Mouse (Mus musculus) myocyte (in vitro differentiated cells): ENCODE data around the gene Rad51b. TPM values are rescaled to one million over a fixed set of nuclear protein-coding genes. Genes with fewer than 3 reads are reported as not detected.

Experiments used
- H3K27me3 ChIP-seq: one replicate; pipeline ENCODE4 v1.6.1; 2011; ENCODE audit not compliant: control insufficient read depth, insufficient read depth, insufficient read length
- H3K36me3 ChIP-seq: one replicate; pipeline ENCODE4 v1.6.1; 2011; ENCODE audit not compliant: control insufficient read depth, insufficient read depth
- H3K4me2 ChIP-seq: one replicate; pipeline ENCODE4 v1.6.1; 2011; ENCODE audit warnings: low read depth, control low read depth
- H3K4me3 ChIP-seq: one replicate; pipeline ENCODE4 v1.5.1; 2011; ENCODE audit warnings: mild to moderate bottlenecking, control low read depth, moderate library complexity
- H3K79me2 ChIP-seq: one replicate; pipeline ENCODE4 v1.6.1; 2011; ENCODE audit not compliant: control insufficient read depth, insufficient read depth
- H3ac ChIP-seq: one replicate; pipeline ENCODE4 v1.6.1; 2011; ENCODE audit not compliant: control insufficient read depth, insufficient read length
- CEBPB ChIP-seq: IDR thresholded peaks from 2 replicates; pipeline ENCODE4 v1.6.1; 2011; ENCODE audit warnings: mild to moderate bottlenecking, moderate library complexity; ENCODE audit not compliant: poor library complexity, insufficient read depth, severe bottlenecking
- E2F4 ChIP-seq: IDR thresholded peaks from one replicate; pipeline ENCODE4 v1.6.1; 2011; ENCODE audit warnings: mild to moderate bottlenecking, control low read depth, moderate library complexity; ENCODE audit not compliant: insufficient read depth
- MAX ChIP-seq: IDR thresholded peaks from one replicate; pipeline ENCODE4 v1.6.1; 2011; ENCODE audit warnings: low read depth, mild to moderate bottlenecking, control low read depth
- MYOD1 ChIP-seq, 3 experiments: IDR thresholded peaks; one replicate each; pipeline ENCODE4 v1.6.1; 2011; ENCODE audit warnings: control low read depth in 2 of 3, low read depth in 2 of 3, mild to moderate bottlenecking in 2 of 3, moderate library complexity in 1 of 3; ENCODE audit not compliant: insufficient read length in 2 of 3, control insufficient read depth in 1 of 3
- MYOG ChIP-seq, 3 experiments: IDR thresholded peaks; one replicate each; pipeline ENCODE4 v1.6.1; 2011; ENCODE audit warnings: control low read depth in 2 of 3, low read depth in 2 of 3, mild to moderate bottlenecking in 2 of 3; ENCODE audit not compliant: insufficient read length in 2 of 3, control insufficient read depth in 1 of 3, insufficient read depth in 1 of 3
- POLR2A ChIP-seq: IDR thresholded peaks from one replicate; pipeline ENCODE4 v1.6.1; 2011; ENCODE audit warnings: low read depth, mild to moderate bottlenecking, control low read depth, moderate library complexity; ENCODE audit not compliant: insufficient read length
- POLR2AphosphoS2 ChIP-seq: IDR thresholded peaks from one replicate; pipeline ENCODE4 v1.6.1; 2011; ENCODE audit warnings: low read depth, control low read depth; ENCODE audit not compliant: insufficient read length
- REST ChIP-seq: IDR thresholded peaks from one replicate; pipeline ENCODE4 v1.6.1; 2011; ENCODE audit warnings: mild to moderate bottlenecking, control low read depth, moderate library complexity; ENCODE audit not compliant: insufficient read depth, insufficient read length
- SRF ChIP-seq: IDR thresholded peaks from one replicate; pipeline ENCODE4 v1.6.1; 2011; ENCODE audit warnings: low read depth; ENCODE audit not compliant: control insufficient read depth, insufficient read length
- TCF12 ChIP-seq: IDR thresholded peaks from one replicate; pipeline ENCODE4 v1.6.1; 2011; ENCODE audit warnings: mild to moderate bottlenecking, control low read depth; ENCODE audit not compliant: poor library complexity, insufficient read depth, severe bottlenecking
- TCF3 ChIP-seq: IDR thresholded peaks from one replicate; pipeline ENCODE4 v1.6.1; 2011; ENCODE audit warnings: low read depth, control low read depth; ENCODE audit not compliant: insufficient read length
- USF1 ChIP-seq: IDR thresholded peaks from one replicate; pipeline ENCODE4 v1.6.1; 2011; ENCODE audit warnings: low read depth, mild to moderate bottlenecking, control low read depth, moderate library complexity
- polyA plus RNA-seq: library from polyadenylated mRNA; unstranded; fragments of >200 nt; fragmentation: generic; extraction: Trizol; gene quantifications from one replicate; pipeline ENCODE4 v1.2.1, GENCODE M21; 2012; ENCODE audit warnings: missing spikeins

The Rad51b gene
- polyA plus RNA-seq, 1 experiment = 1.8 TPM

- Histone ChIP-seq H3ac (no peak overlapping the region), H3K4me3 (no peak overlapping the region), H3K79me2 (no peaks in the 10 kb centered on the region), H3K4me2 (peak overlapping the region; percentile 76), H3K27me3 (no peaks in the 10 kb centered on the region), H3K36me3 (no peaks in the 10 kb centered on the region)
- TF ChIP-seq REST (no peak), TCF3 (no peak), MYOD1 (IDR thresholded peaks at IDR 0.05; ENCODE audit: control insufficient read depth in 1 of 3, insufficient read length in 2 of 3, low read depth in 2 of 3) (no peak), USF1 (peak; percentile 38), MYOG (IDR thresholded peaks at IDR 0.05; ENCODE audit: control insufficient read depth in 1 of 3, insufficient read depth in 1 of 3, insufficient read length in 2 of 3, low read depth in 2 of 3) (no peak), MAX (no peak), E2F4 (no peak), CEBPB (0 out of 2 replicates have a peak, but pooled peaks have one; percentile 40), POLR2A (no peak), POLR2AphosphoS2 (no peak), TCF12 (no peak), SRF (no peak)
Measured at GRCm38 (mm10) chr12:79352086-79352741, 55.1 kb downstream of the Rad51b start.

GRCm38 (mm10) chr12:79352742-79353114 is 55.6 kb downstream of the Rad51b start:
- Histone ChIP-seq H3K4me3 (no peak overlapping the region), H3K79me2 (no peaks in the 10 kb centered on the region), H3K36me3 (no peaks in the 10 kb centered on the region), H3K27me3 (no peaks in the 10 kb centered on the region), H3K4me2 (peak overlapping the region; percentile 76), H3ac (no peak overlapping the region)
- TF ChIP-seq TCF12 = no peak
- TF ChIP-seq USF1 = no peak
- no peak for TF ChIP-seq POLR2A
- no peak for TF ChIP-seq MYOG (IDR thresholded peaks at IDR 0.05; ENCODE audit: control insufficient read depth in 1 of 3, insufficient read depth in 1 of 3, insufficient read length in 2 of 3, low read depth in 2 of 3)
- no peak for TF ChIP-seq TCF3
- no peak for TF ChIP-seq REST
- TF ChIP-seq MAX = no peak
- no peak for TF ChIP-seq POLR2AphosphoS2
- TF ChIP-seq SRF = no peak
- no peak for TF ChIP-seq E2F4

DNA sequence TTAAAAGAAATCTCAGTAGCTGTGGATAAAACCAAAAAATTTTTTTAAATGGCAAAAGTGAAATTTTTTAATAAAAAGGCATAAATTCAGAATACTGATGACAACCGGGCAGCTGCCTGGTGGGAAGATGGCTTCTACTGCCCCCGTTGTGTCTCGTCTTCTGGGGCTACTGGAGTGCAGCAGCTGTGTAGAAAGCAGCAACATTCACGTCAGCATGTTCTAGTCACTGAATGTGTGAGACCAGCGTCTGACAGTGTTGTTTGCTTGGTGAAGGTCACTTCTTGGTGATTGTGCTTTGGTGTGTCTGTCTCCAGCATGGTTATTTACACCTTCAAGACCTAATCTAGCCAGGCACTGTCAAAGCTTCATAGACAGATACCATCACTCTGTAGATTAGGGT is 56.3 kb downstream of the Rad51b start:
- Histone ChIP-seq H3ac (no peak overlapping the region), H3K27me3 (no peaks in the 10 kb centered on the region), H3K79me2 (no peaks in the 10 kb centered on the region), H3K36me3 (no peaks in the 10 kb centered on the region), H3K4me3 (no peak overlapping the region), H3K4me2 (peak overlapping the region; percentile 76)
- no peak for TF ChIP-seq REST
- no peak for TF ChIP-seq USF1
- TF ChIP-seq POLR2A = no peak
- TF ChIP-seq MAX = no peak
- no peak for TF ChIP-seq TCF12
- TF ChIP-seq CEBPB = no peak
- TF ChIP-seq SRF = no peak
- TF ChIP-seq E2F4 = no peak
- no peak for TF ChIP-seq TCF3
- TF ChIP-seq MYOG (IDR thresholded peaks at IDR 0.05; ENCODE audit: control insufficient read depth in 1 of 3, insufficient read depth in 1 of 3, insufficient read length in 2 of 3, low read depth in 2 of 3) = peak in 1 of 3 experiments; percentile 20
- TF ChIP-seq POLR2AphosphoS2 = no peak
- peak in 1 of 3 experiments; percentile 51 for TF ChIP-seq MYOD1 (IDR thresholded peaks at IDR 0.05; ENCODE audit: control insufficient read depth in 1 of 3, insufficient read length in 2 of 3, low read depth in 2 of 3)

DNA sequence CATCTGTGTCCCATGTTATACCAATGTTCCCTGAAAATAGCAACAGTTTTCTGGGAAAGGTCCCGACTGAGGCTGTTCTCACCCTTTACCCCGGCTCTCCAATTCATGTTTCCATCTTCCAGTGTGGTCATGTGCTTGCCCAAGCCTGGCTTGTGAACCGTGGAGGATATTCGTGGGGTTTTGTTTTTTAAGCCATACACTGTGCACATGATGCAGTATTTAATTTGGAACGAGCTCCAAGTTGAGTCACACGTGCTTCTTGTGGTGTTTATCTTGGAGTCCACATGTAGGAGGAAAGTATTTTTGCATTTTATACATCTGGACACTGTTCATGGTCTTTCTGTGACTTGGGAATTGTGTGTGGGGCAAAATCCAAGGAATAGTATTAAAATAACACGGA is 57.5 kb downstream of the Rad51b start:
- Histone ChIP-seq H3K27me3 (no peaks in the 10 kb centered on the region), H3K36me3 (no peaks in the 10 kb centered on the region), H3ac (no peak overlapping the region), H3K79me2 (no peaks in the 10 kb centered on the region), H3K4me2 (peak overlapping the region; percentile 27), H3K4me3 (no peak overlapping the region)
- TF ChIP-seq USF1 (peak; percentile 65), SRF (no peak)

- Histone ChIP-seq H3K79me2 (no peaks in the 10 kb centered on the region), H3K4me3 (no peak overlapping the region), H3K4me2 (no peak overlapping the region), H3K27me3 (no peaks in the 10 kb centered on the region), H3ac (no peak overlapping the region), H3K36me3 (no peaks in the 10 kb centered on the region)
- TF ChIP-seq POLR2AphosphoS2 (no peak), TCF12 (no peak), E2F4 (no peak), MYOD1 (IDR thresholded peaks at IDR 0.05; ENCODE audit: control insufficient read depth in 1 of 3, insufficient read length in 2 of 3, low read depth in 2 of 3) (no peak), POLR2A (no peak), USF1 (no peak), MAX (no peak), MYOG (IDR thresholded peaks at IDR 0.05; ENCODE audit: control insufficient read depth in 1 of 3, insufficient read depth in 1 of 3, insufficient read length in 2 of 3, low read depth in 2 of 3) (no peak), CEBPB (no peak)
Measured at GRCm38 (mm10) chr12:79356138-79356537, 59.1 kb downstream of the Rad51b start.
